Mouse (Mus musculus) heart, embryonic 16.5 days (tissue): ENCODE measurements at regions not wholly inside any gene's neighbourhood (a gene's known extent, or its start where the extent isn't known, plus 50 kb on each side); places are given as distances from the start of the nearest gene placed in this dataset.

ENCODE experiments used
- ATAC-seq: fragments of 200-750 bp; cut with Nextera tagmentation; replicated peaks from 2 replicates; pipeline ENCODE4 v1.8.0; 2017; ENCODE audit warnings: moderate number of reproducible peaks; ENCODE audit not compliant: insufficient read depth, low FRiP score; ENCODE audit errors: extremely low read depth
- H3K27ac ChIP-seq: fragments of 300-500 bp; sonication (generic); 2 replicates; pipeline ENCODE4 v1.5.1; 2014; ENCODE audit warnings: mild to moderate bottlenecking, low read length, control low read depth, moderate library complexity
- H3K27me3 ChIP-seq: fragments of 300-500 bp; sonication (generic); 2 replicates; pipeline ENCODE4 v1.6.1; 2014; ENCODE audit warnings: low read length, mixed read lengths; ENCODE audit not compliant: control insufficient read depth, insufficient read depth
- H3K36me3 ChIP-seq: fragments of 300-500 bp; sonication (generic); 2 replicates; pipeline ENCODE4 v1.6.1; 2014; ENCODE audit not compliant: control insufficient read depth, insufficient read depth
- H3K4me1 ChIP-seq: fragments of 300-500 bp; sonication (generic); 2 replicates; pipeline ENCODE4 v1.6.1; 2014; ENCODE audit warnings: low read length, mixed read lengths; ENCODE audit not compliant: control insufficient read depth, insufficient read depth
- H3K4me2 ChIP-seq: fragments of 300-500 bp; sonication (generic); 2 replicates; pipeline ENCODE4 v1.6.1; 2014; ENCODE audit warnings: low read depth, mild to moderate bottlenecking, control low read depth, low read length
- H3K4me3 ChIP-seq: fragments of 300-500 bp; sonication (generic); 2 replicates; pipeline ENCODE4 v1.5.1; 2014; ENCODE audit warnings: mild to moderate bottlenecking, control low read depth, low read length
- H3K9ac ChIP-seq: fragments of 300-500 bp; sonication (generic); 2 replicates; pipeline ENCODE4 v1.6.1; 2014; ENCODE audit warnings: low read length, control low read depth
- H3K9me3 ChIP-seq: fragments of 300-500 bp; sonication (generic); replicated peaks from 2 replicates; pipeline ENCODE4 v1.6.1; 2016; ENCODE audit warnings: low read length; ENCODE audit not compliant: control insufficient read depth
- WGBS: fragments of 180-500 bp; shearing (Covaris S2); extraction: QIAGEN DNeasy Blood & Tissue Kit; methylation state at CpG from one replicate; pipeline ENCODE4 v1.1.7; 2014; 5-methylcytosine and 5-hydroxymethylcytosine counted together

DNA sequence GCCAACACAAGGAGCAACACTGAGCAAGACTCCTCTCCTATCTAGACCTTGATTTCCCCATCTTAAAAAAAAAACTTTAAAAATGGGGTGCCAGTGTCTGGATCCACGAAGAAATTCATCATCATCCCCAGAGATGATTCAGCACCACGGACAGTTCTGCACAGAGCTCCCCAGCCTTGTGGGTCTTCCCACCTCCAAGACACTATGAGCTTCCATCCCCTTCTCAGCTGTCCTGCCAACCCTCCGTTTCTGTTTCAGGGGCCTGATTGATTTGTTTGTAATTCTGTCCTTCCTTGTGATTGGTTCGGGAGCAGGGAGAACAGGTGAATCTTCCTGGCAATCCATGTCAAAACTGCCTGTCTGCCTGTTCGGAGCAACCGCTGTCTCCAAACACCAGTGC is 253.3 kb downstream of the Gm26897 start:
- WGBS, result 49% methylated on average over 6 of the region's 6 CpGs
- no peaks in the 10 kb centered on the region for H3K36me3 ChIP-seq
- H3K9ac ChIP-seq, result no peak overlapping the region
- no peaks in the 10 kb centered on the region for H3K4me1 ChIP-seq
- H3K27ac ChIP-seq, result no peak overlapping the region
- H3K9me3 ChIP-seq, result peaks cover under 1% of the 10 kb centered on the region; the same call in 1 of the 2 replicates
- no peak overlapping the region for H3K4me2 ChIP-seq
- ATAC-seq, result no peak
- no peaks in the 10 kb centered on the region for H3K27me3 ChIP-seq
- H3K4me3 ChIP-seq, result no peak overlapping the region

DNA sequence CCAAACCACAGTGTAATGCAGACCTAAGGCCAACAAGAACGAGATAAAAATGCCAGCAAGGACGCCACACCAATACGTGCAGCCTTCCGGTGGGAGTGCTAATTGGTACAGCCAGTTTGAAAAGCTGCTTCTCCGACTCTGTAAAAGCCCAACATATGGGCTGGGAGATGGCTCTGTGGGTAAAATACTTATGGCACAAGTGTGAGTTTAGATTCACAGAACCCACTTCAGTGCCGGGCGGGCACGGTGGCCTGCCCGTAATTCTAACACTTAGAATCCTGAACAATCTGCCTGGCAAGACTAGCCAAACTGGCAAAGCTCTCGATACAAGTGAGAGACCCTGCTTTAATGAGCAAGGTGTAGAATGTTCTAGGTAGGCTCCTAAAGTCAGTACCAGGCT is 258.1 kb downstream of the Gm26897 start:
- H3K4me1 ChIP-seq, result no peaks in the 10 kb centered on the region
- no peak overlapping the region for H3K9ac ChIP-seq
- no peak overlapping the region for H3K4me3 ChIP-seq
- H3K27ac ChIP-seq, result no peak overlapping the region
- ATAC-seq, result no peak
- H3K27me3 ChIP-seq, result no peaks in the 10 kb centered on the region
- H3K9me3 ChIP-seq, result no peaks in the 10 kb centered on the region
- H3K4me2 ChIP-seq, result no peak overlapping the region
- H3K36me3 ChIP-seq, result no peaks in the 10 kb centered on the region
- WGBS, result 78% methylated on average over 10 of the region's 10 CpGs

- Histone ChIP-seq H3K9ac (no peak overlapping the region), H3K4me2 (no peak overlapping the region), H3K27me3 (no peaks in the 10 kb centered on the region), H3K36me3 (no peaks in the 10 kb centered on the region), H3K4me1 (no peaks in the 10 kb centered on the region), H3K27ac (no peak overlapping the region), H3K4me3 (no peak overlapping the region), H3K9me3 (no peaks in the 10 kb centered on the region)
- 61% methylated on average over 7 of the region's 7 CpGs for WGBS
- no peak for ATAC-seq
Measured at GRCm38 (mm10) chr5:111993221-111993620, 259.1 kb downstream of the Cryba4 start.

DNA sequence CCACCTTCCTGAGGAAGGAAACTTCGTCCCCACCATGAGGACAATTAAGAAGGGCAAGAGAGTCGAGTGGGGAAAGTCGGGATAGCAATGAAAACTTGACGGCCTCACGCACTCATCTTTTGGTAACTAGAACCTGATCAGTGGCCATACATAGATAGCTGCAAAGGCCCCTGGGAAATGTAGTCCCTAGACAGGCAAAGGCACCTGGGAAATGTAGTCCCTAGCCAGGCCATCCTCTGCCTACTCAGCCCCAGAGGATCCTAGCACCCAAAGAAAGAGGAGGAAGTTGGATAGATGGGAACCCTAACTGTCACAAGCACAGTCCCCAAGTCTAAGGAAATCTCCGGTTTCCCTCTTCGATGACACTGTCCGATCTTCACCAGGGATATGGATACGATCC is 258.4 kb downstream of the Cryba4 start:
- WGBS, result 74% methylated on average over 9 of the region's 9 CpGs
- no peaks in the 10 kb centered on the region for H3K4me1 ChIP-seq
- H3K36me3 ChIP-seq, result no peaks in the 10 kb centered on the region
- no peaks in the 10 kb centered on the region for H3K9me3 ChIP-seq
- H3K27me3 ChIP-seq, result no peaks in the 10 kb centered on the region
- no peak for ATAC-seq
- no peak overlapping the region for H3K4me2 ChIP-seq
- no peak overlapping the region for H3K4me3 ChIP-seq
- H3K27ac ChIP-seq, result no peak overlapping the region
- H3K9ac ChIP-seq, result no peak overlapping the region

- H3K27me3 ChIP-seq, result peaks cover 8% of the 10 kb centered on the region
- no peak overlapping the region for H3K9ac ChIP-seq
- 55% methylated on average over 3 of the region's 3 CpGs for WGBS
- H3K9me3 ChIP-seq, result no peaks in the 10 kb centered on the region
- ATAC-seq, result no peak
- no peak overlapping the region for H3K4me2 ChIP-seq
- no peaks in the 10 kb centered on the region for H3K4me1 ChIP-seq
- no peak overlapping the region for H3K27ac ChIP-seq
- H3K4me3 ChIP-seq, result no peak overlapping the region
- H3K36me3 ChIP-seq, result no peaks in the 10 kb centered on the region
Measured at GRCm38 (mm10) chr5:111996806-111997205, 255.5 kb downstream of the Cryba4 start.

- no peaks in the 10 kb centered on the region for H3K4me1 ChIP-seq
- no peaks in the 10 kb centered on the region for H3K36me3 ChIP-seq
- H3K4me2 ChIP-seq, result no peak overlapping the region
- 29% methylated on average over 32 of the region's 32 CpGs for WGBS
- ATAC-seq, result no peak
- peaks cover 12% of the 10 kb centered on the region for H3K27me3 ChIP-seq
- no peak overlapping the region for H3K4me3 ChIP-seq
- no peak overlapping the region for H3K27ac ChIP-seq
- no peak overlapping the region for H3K9ac ChIP-seq
- H3K9me3 ChIP-seq, result peaks cover under 1% of the 10 kb centered on the region; the same call in 1 of the 2 replicates
Measured at GRCm38 (mm10) chr5:112001742-112002701, 250.3 kb downstream of the Cryba4 start.

GRCm38 (mm10) chr5:112002856-112003660 is 249.3 kb downstream of the Cryba4 start:
- H3K4me1 ChIP-seq, result no peaks in the 10 kb centered on the region
- H3K27ac ChIP-seq, result no peak overlapping the region
- peaks cover 3% of the 10 kb centered on the region for H3K9me3 ChIP-seq
- no peak overlapping the region for H3K9ac ChIP-seq
- 59% methylated on average over 12 of the region's 12 CpGs for WGBS
- ATAC-seq, result no peak
- H3K27me3 ChIP-seq, result peaks cover 12% of the 10 kb centered on the region
- H3K4me3 ChIP-seq, result no peak overlapping the region
- no peak overlapping the region for H3K4me2 ChIP-seq
- no peaks in the 10 kb centered on the region for H3K36me3 ChIP-seq

DNA sequence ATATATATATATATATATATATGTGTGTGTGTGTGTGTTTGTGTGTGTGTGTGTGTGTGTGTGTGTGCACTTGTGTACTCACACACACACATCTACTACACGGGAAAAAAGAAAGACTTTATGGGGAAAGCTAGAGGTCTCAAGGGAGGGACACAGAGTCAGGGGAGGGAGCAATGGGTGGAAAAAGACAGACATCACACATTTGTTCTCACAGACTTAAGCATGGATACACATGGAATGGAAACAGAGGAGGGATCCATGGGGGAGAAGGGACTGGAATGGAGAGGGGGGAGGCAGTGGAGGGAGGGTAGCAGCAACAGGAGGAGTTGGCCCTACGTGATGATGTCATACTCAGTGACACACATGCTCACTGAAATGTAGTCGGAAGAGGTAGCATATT is 248.3 kb downstream of the Cryba4 start:
- Histone ChIP-seq H3K4me1 (no peaks in the 10 kb centered on the region), H3K4me3 (no peak overlapping the region), H3K27ac (no peak overlapping the region), H3K9me3 (peaks cover 3% of the 10 kb centered on the region), H3K27me3 (peaks cover 12% of the 10 kb centered on the region), H3K36me3 (no peaks in the 10 kb centered on the region), H3K4me2 (no peak overlapping the region), H3K9ac (no peak overlapping the region)
- WGBS, result 66% methylated on average over 3 of the region's 3 CpGs
- ATAC-seq, result no peak
